In genomic region chr1:163931801-163932200, GRCm38 (mm10) we compare ENCODE assay signal across 17 mouse cellular contexts. TPM values are rescaled to one million over a fixed set of nuclear protein-coding genes. Genes with fewer than 3 reads are reported as not detected.
DNase-seq lines count a peak whose midpoint lies in the region; ATAC-seq and TF ChIP-seq lines count a peak whose summit lies in the region.
"Had no signal": no experiment of that assay in that cellular context is flagged by ENCODE, and none has a peak within 500 bp of the region (broad histone marks: within the 10 kb centered on the region; RNA-seq: fewer than 3 reads in every experiment).

No protein-coding gene starts in this region.

- in situ Hi-C loops in ES-E14 (cut with MboI; ENCODE audit: low sequenced_read_pairs in 2 of 2, unreplicated experiment in 2 of 2), result no loop called here

- H3K27ac ChIP-seq in hindbrain, embryonic 14.5 days, result no peak overlapping the region
- H3K27ac ChIP-seq in hindbrain, embryonic 16.5 days (ENCODE audit: low read depth, low read length), result no peak overlapping the region
- no peak overlapping the region for H3K27ac ChIP-seq in ES-E14 (ENCODE audit: insufficient read depth, low read depth, low read length, poor library complexity, severe bottlenecking)
- H3K27ac ChIP-seq in liver, embryonic 16.5 days (ENCODE audit: low read length), result no peak overlapping the region
- no peak overlapping the region for H3K27ac ChIP-seq in midbrain, embryonic 16.5 days (ENCODE audit: low read length)
- H3K27ac ChIP-seq: embryonic facial prominence, embryonic 12.5 days; hindbrain, postnatal 0 days; limb, embryonic 15.5 days had no signal

- H3K4me1 ChIP-seq in hindbrain, embryonic 14.5 days (replicated peaks; ENCODE audit: control insufficient read depth, insufficient read depth, low read length), result peaks cover 15% of the 10 kb centered on the region; the same call in 1 of the 2 replicates
- peaks cover 10% of the 10 kb centered on the region for H3K4me1 ChIP-seq in hindbrain, embryonic 16.5 days (ENCODE audit: control insufficient read depth, insufficient read depth, low read depth, low read length)
- peaks cover 0 to 12% of the 10 kb centered on the region in 2 experiments; a peak in 3 of 4 replicates for H3K4me1 ChIP-seq in ES-E14 (ENCODE audit: control insufficient read depth in 2 of 2, insufficient read depth in 2 of 2, low read length in 2 of 2, poor library complexity in 1 of 2)
- H3K4me1 ChIP-seq in liver, embryonic 16.5 days (ENCODE audit: control insufficient read depth, low read depth, low read length), result peaks cover 19% of the 10 kb centered on the region
- H3K4me1 ChIP-seq in midbrain, embryonic 16.5 days (ENCODE audit: control insufficient read depth, insufficient read depth, low read length), result peaks cover 17% of the 10 kb centered on the region

- WGBS in hindbrain, embryonic 14.5 days, result 84% methylated on average over 8 of the region's 8 CpGs
- 88% methylated on average over 8 of the region's 8 CpGs for WGBS in hindbrain, embryonic 16.5 days
- 49% methylated on average over 8 of the region's 8 CpGs for WGBS in liver, embryonic 16.5 days (ENCODE audit: insufficient replicate concordance)
- WGBS in midbrain, embryonic 16.5 days, result 84% methylated on average over 8 of the region's 8 CpGs

- peak overlapping the region; percentile 8; the same call in 1 of the 2 replicates for H3K9ac ChIP-seq in hindbrain, embryonic 14.5 days
- no peak overlapping the region for H3K9ac ChIP-seq in hindbrain, embryonic 16.5 days (ENCODE audit: low read depth, low read length)
- 0 out of 2 replicates have a peak overlapping the region, but pooled peaks have one; percentile 10 for H3K9ac ChIP-seq in ES-E14 (ENCODE audit: insufficient read depth, low read depth, low read length, poor library complexity, severe bottlenecking)
- no peak overlapping the region for H3K9ac ChIP-seq in liver, embryonic 16.5 days (ENCODE audit: low read depth, low read length)
- no peak overlapping the region for H3K9ac ChIP-seq in midbrain, embryonic 16.5 days (ENCODE audit: low read depth, low read length)
- H3K9ac ChIP-seq: embryonic facial prominence, embryonic 12.5 days; forebrain, postnatal 0 days; limb, embryonic 15.5 days had no signal

- H3K4me2 ChIP-seq in hindbrain, embryonic 14.5 days (replicated peaks), result no peak overlapping the region
- H3K4me2 ChIP-seq in hindbrain, embryonic 16.5 days (ENCODE audit: low read length), result no peak overlapping the region
- peak overlapping the region; percentile 53 for H3K4me2 ChIP-seq in liver, embryonic 16.5 days (ENCODE audit: low read depth, low read length)
- no peak overlapping the region for H3K4me2 ChIP-seq in midbrain, embryonic 16.5 days (ENCODE audit: low read length)

- no peaks in the 10 kb centered on the region for H3K27me3 ChIP-seq in hindbrain, embryonic 14.5 days (ENCODE audit: control insufficient read depth, insufficient read depth, low read length)
- no peaks in the 10 kb centered on the region for H3K27me3 ChIP-seq in hindbrain, embryonic 16.5 days (replicated peaks; ENCODE audit: control insufficient read depth, insufficient read depth, low read length)
- H3K27me3 ChIP-seq in liver, embryonic 16.5 days (ENCODE audit: control insufficient read depth, insufficient read depth, low read depth, low read length), result no peaks in the 10 kb centered on the region
- H3K27me3 ChIP-seq in midbrain, embryonic 16.5 days (ENCODE audit: control insufficient read depth, insufficient read depth, low read depth, low read length), result no peaks in the 10 kb centered on the region
- H3K27me3 ChIP-seq: embryonic facial prominence, embryonic 12.5 days; limb, embryonic 15.5 days had no signal

- no peak for ATAC-seq in hindbrain, embryonic 14.5 days (ENCODE audit: low FRiP score)
- ATAC-seq in hindbrain, embryonic 16.5 days, result no peak
- no peak for ATAC-seq in liver, embryonic 16.5 days (ENCODE audit: low read depth)
- ATAC-seq in cerebellum, adult (ENCODE audit: insufficient number of reproducible peaks, low FRiP score, low TSS enrichment), result no peak
- ATAC-seq in midbrain, embryonic 16.5 days, result no peak
- ATAC-seq: forebrain, postnatal 0 days; hindbrain, postnatal 0 days had no signal

- no peak for DNase-seq in hindbrain, embryonic 14.5 days (ENCODE audit: low spot score)
- DNase-seq in ES-E14 (ENCODE audit: low read depth, low spot score), result no peak
- peak; percentile 40 for DNase-seq in liver
- DNase-seq in spleen, adult 18-20 months, result no peak
- DNase-seq: adrenal gland, postnatal 36 days; cerebellum, adult 8-10 months; forebrain, postnatal 0 days; kidney, postnatal 25 days; lung, postnatal 10 days; thymus, postnatal 36 days had no signal

- H3K4me3 ChIP-seq in hindbrain, embryonic 14.5 days (replicated peaks; ENCODE audit: low read length), result no peak overlapping the region
- no peak overlapping the region for H3K4me3 ChIP-seq in hindbrain, embryonic 16.5 days (ENCODE audit: low read length)
- no peak overlapping the region for H3K4me3 ChIP-seq in ES-E14 (ENCODE audit: insufficient read depth in 1 of 2, low read depth in 1 of 2, low read length in 2 of 2, poor library complexity in 1 of 2, severe bottlenecking in 1 of 2)
- no peak overlapping the region for H3K4me3 ChIP-seq in liver, embryonic 16.5 days (ENCODE audit: low read depth, low read length)
- no peak overlapping the region for H3K4me3 ChIP-seq in midbrain, embryonic 16.5 days (ENCODE audit: low read depth, low read length)

- no peaks in the 10 kb centered on the region for H3K9me3 ChIP-seq in hindbrain, embryonic 14.5 days (ENCODE audit: control insufficient read depth, low read length)
- H3K9me3 ChIP-seq in hindbrain, embryonic 16.5 days (ENCODE audit: control insufficient read depth, low read length), result no peaks in the 10 kb centered on the region
- no peaks in the 10 kb centered on the region for H3K9me3 ChIP-seq in ES-E14 (ENCODE audit: control insufficient read depth, insufficient read depth, low read depth, low read length)
- no peaks in the 10 kb centered on the region for H3K9me3 ChIP-seq in liver, embryonic 16.5 days (replicated peaks; ENCODE audit: control insufficient read depth, low read length)
- H3K9me3 ChIP-seq in midbrain, embryonic 16.5 days (replicated peaks; ENCODE audit: control insufficient read depth, low read length, poor library complexity, severe bottlenecking), result no peaks in the 10 kb centered on the region
- H3K9me3 ChIP-seq: embryonic facial prominence, embryonic 12.5 days; limb, embryonic 15.5 days had no signal

- peaks cover 34% of the 10 kb centered on the region for H3K36me3 ChIP-seq in hindbrain, embryonic 14.5 days (replicated peaks; ENCODE audit: control insufficient read depth, insufficient read depth)
- peaks cover 19% of the 10 kb centered on the region for H3K36me3 ChIP-seq in hindbrain, embryonic 16.5 days (ENCODE audit: control insufficient read depth, insufficient read depth, low read length)
- peaks cover 9% of the 10 kb centered on the region for H3K36me3 ChIP-seq in ES-E14 (ENCODE audit: control insufficient read depth, insufficient read depth, low read length, poor library complexity, severe bottlenecking)
- peaks cover 19% of the 10 kb centered on the region for H3K36me3 ChIP-seq in liver, embryonic 16.5 days (ENCODE audit: control insufficient read depth, insufficient read depth)
- H3K36me3 ChIP-seq in midbrain, embryonic 16.5 days (ENCODE audit: control insufficient read depth, insufficient read depth, low read length), result peaks cover 3% of the 10 kb centered on the region; the same call in 1 of the 2 replicates

TF ChIP-seq in ES-E14, 5 proteins besides CTCF, POLR2A, EP300 and RAD21:
- no peak for TF ChIP-seq HCFC1 (IDR thresholded peaks at IDR 0.05; ENCODE audit: borderline replicate concordance, insufficient read depth, low read length)
- no peak for TF ChIP-seq MAFK (IDR thresholded peaks at IDR 0.05; ENCODE audit: insufficient read depth, low read depth, low read length)
- TF ChIP-seq ZNF384 (IDR thresholded peaks at IDR 0.05; ENCODE audit: low read depth, low read length), result no peak
- no peak for TF ChIP-seq ZC3H11A (IDR thresholded peaks at IDR 0.05; ENCODE audit: borderline replicate concordance, low read depth, low read length)
- no peak for TF ChIP-seq CHD2 (IDR thresholded peaks at IDR 0.05; ENCODE audit: low read depth, low read length)

RNA-seq across cellular contexts. Expression of gene Scyl3, which starts 2.9 kb away (rescaled TPM):
- 16.6 and 19.1 TPM in 2 replicates for polyA plus RNA-seq in hindbrain, embryonic 14.5 days (2014; fragmentation: Nextera tagmentation; extraction: Ambion mirVana)
- 13.1 and 14.7 TPM in 2 replicates for polyA plus RNA-seq in hindbrain, embryonic 16.5 days (2015; fragmentation: Nextera tagmentation; extraction: Ambion mirVana)
- total RNA-seq in ES-E14 (2012; rRNA removed), result 13.0 and 19.1 TPM in 2 replicates
- polyA plus RNA-seq in liver, embryonic 16.5 days (2015; fragmentation: Nextera tagmentation; extraction: Ambion mirVana), result 8.3 TPM in 2 replicates
- polyA plus RNA-seq in midbrain, embryonic 16.5 days (2015; fragmentation: Nextera tagmentation; extraction: Ambion mirVana), result 13.0 and 16.7 TPM in 2 replicates

Comparison
In these comparisons a context has a peak if more than half of its experiments do, and no peak if none do; other contexts are left out.
1. H3K9ac ChIP-seq: peak in hindbrain, embryonic 14.5 days (single experiment) and ES-E14 (single experiment); none in hindbrain, embryonic 16.5 days (single experiment), liver, embryonic 16.5 days (single experiment) and midbrain, embryonic 16.5 days (single experiment).